Mouse (Mus musculus) stomach, embryonic 16.5 days (tissue): ENCODE data around the gene Klhl25. TPM values are rescaled to one million over a fixed set of nuclear protein-coding genes. Genes with fewer than 3 reads are reported as not detected.
A peak's percentile ranks its signal among the peaks of the same experiment; 100 is the strongest.
"Not testable (repeated sequence)": the region's sequence is repeated elsewhere in the genome, so short reads cannot be mapped to it uniquely, and the experiment has no call there.

Source experiments
- ATAC-seq: fragments of 200-750 bp; cut with Nextera tagmentation; 2 replicates; pipeline ENCODE4 v1.8.0; 2017; ENCODE audit warnings: moderate number of reproducible peaks, moderate TSS enrichment; ENCODE audit not compliant: insufficient read depth, low FRiP score
- H3K27ac ChIP-seq: fragments of 300-500 bp; sonication (generic); 2 replicates; pipeline ENCODE4 v1.5.1; 2014; ENCODE audit warnings: low read length
- H3K27me3 ChIP-seq: fragments of 300-500 bp; sonication (generic); 2 replicates; pipeline ENCODE4 v1.6.1; 2014; ENCODE audit warnings: low read length, control low read depth, mixed read lengths; ENCODE audit not compliant: control insufficient read depth, insufficient read depth
- H3K36me3 ChIP-seq: fragments of 300-500 bp; sonication (generic); 2 replicates; pipeline ENCODE4 v1.6.1; 2014; ENCODE audit warnings: low read length; ENCODE audit not compliant: control insufficient read depth, insufficient read depth
- H3K4me1 ChIP-seq: fragments of 300-500 bp; sonication (generic); 2 replicates; pipeline ENCODE4 v1.6.1; 2014; ENCODE audit warnings: low read length, control low read depth, mixed read lengths; ENCODE audit not compliant: control insufficient read depth, insufficient read depth
- H3K4me2 ChIP-seq: fragments of 300-500 bp; sonication (generic); 2 replicates; pipeline ENCODE4 v1.6.1; 2014; ENCODE audit warnings: low read depth, low read length, mixed read lengths
- H3K4me3 ChIP-seq: fragments of 300-500 bp; sonication (generic); replicated peaks from 2 replicates; pipeline ENCODE4 v1.5.1; 2014; ENCODE audit warnings: mild to moderate bottlenecking, low read length
- H3K9ac ChIP-seq: fragments of 300-500 bp; sonication (generic); 2 replicates; pipeline ENCODE4 v1.6.1; 2014; ENCODE audit warnings: low read length
- H3K9me3 ChIP-seq: fragments of 300-500 bp; sonication (generic); replicated peaks from 2 replicates; pipeline ENCODE4 v1.6.1; 2016; ENCODE audit warnings: low read length, control low read depth; ENCODE audit not compliant: control insufficient read depth
- WGBS: fragments of 180-500 bp; shearing (Covaris S2); extraction: QIAGEN DNeasy Blood & Tissue Kit; methylation state at CpG from one replicate; pipeline ENCODE4 v1.1.7; 2014; 5-methylcytosine and 5-hydroxymethylcytosine counted together
- polyA plus RNA-seq: library from polyadenylated mRNA; unstranded; fragments of >200 nt; fragmentation: Nextera tagmentation; extraction: Ambion mirVana; gene quantifications from 2 replicates; pipeline ENCODE4 v1.2.1, GENCODE M21; 2015

The Klhl25 gene
- polyA plus RNA-seq, 1 experiment from 2014 or later: 13.3 TPM

DNA sequence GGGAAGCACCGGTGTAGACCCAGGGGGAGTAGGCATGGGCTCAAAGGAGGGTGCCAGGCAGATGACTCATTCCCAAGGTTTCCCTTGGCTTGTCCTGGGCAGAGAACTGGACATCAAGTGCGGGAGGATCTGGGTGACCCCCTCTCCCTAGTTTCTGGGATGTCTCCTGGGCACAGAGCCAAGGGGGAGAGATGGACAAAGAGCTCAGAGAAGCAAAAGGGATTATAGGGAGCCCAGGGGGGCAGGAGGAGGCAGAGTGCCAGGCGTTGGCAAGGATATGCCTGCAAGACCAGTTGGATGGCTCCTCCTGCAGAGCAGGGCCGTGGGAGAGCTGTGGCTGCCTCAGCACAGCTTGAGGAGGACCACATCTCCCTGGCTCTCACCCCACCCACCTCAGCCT lies 4.3 kb downstream of the Klhl25 start:
- H3K4me1 ChIP-seq: peaks cover 31% of the 10 kb centered on the region
- ATAC-seq: 0 out of 2 replicates have a peak, but pooled peaks have one; percentile 14
- no peak overlapping the region for H3K27ac ChIP-seq
- no peaks in the 10 kb centered on the region for H3K36me3 ChIP-seq
- no peaks in the 10 kb centered on the region for H3K27me3 ChIP-seq
- H3K9ac ChIP-seq: peak overlapping the region; percentile 7; the same call in 1 of the 2 replicates
- H3K9me3 ChIP-seq: no peaks in the 10 kb centered on the region
- no peak overlapping the region for H3K4me3 ChIP-seq
- no peak overlapping the region for H3K4me2 ChIP-seq
- WGBS: 52% methylated on average over 4 of the region's 4 CpGs

DNA sequence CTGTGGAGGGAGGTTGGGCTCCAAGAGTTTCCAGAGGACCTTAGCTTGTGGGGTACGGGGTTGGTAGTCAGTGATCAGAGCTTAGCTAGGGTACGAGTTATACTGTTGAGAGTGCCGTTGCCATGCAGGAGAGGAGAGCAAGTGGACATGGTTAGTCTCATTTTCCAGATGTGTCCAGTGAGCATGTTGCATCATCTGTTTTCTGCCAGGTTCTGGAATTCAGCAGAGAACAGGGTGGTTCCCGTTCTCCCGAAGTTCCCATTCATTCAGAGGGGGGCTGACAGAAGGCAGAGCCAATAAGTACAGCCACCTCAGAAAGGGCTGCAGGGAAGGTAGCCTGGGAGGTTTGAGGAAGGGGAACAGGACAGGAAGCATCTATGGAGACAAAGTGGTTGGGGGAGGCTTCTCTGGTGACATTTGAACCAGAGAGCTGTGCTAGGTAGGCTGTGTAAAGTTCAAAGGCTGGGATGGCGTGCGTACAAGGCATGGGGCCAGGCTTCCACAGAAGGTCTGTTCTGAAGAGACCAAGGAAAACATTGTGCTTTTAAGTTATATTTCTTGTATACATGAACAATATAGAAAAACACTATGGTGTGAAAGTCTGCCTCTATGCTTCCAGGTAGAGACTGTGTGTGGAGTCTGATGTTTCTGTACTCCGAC lies 5.2 kb downstream of the Klhl25 start:
- H3K4me2 ChIP-seq: no peak overlapping the region
- no peaks in the 10 kb centered on the region for H3K36me3 ChIP-seq
- H3K27me3 ChIP-seq: no peaks in the 10 kb centered on the region
- 73% methylated on average over 8 of the region's 8 CpGs for WGBS
- no peak overlapping the region for H3K4me3 ChIP-seq
- ATAC-seq: no peak
- no peaks in the 10 kb centered on the region for H3K9me3 ChIP-seq
- H3K27ac ChIP-seq: no peak overlapping the region
- H3K4me1 ChIP-seq: peaks cover 29% of the 10 kb centered on the region
- H3K9ac ChIP-seq: no peak overlapping the region

- H3K4me1 ChIP-seq: peaks cover 26% of the 10 kb centered on the region
- ATAC-seq: no peak
- H3K4me3 ChIP-seq: no peak overlapping the region
- H3K27me3 ChIP-seq: no peaks in the 10 kb centered on the region
- no peaks in the 10 kb centered on the region for H3K36me3 ChIP-seq
- H3K9me3 ChIP-seq: no peaks in the 10 kb centered on the region
- H3K27ac ChIP-seq: no peak overlapping the region
- H3K9ac ChIP-seq: no peak overlapping the region
- 43% methylated on average over 6 of the region's 6 CpGs for WGBS
- H3K4me2 ChIP-seq: no peak overlapping the region
Observed at GRCm38 (mm10) chr7:75854231-75854925, 6.3 kb downstream of the Klhl25 start.

DNA sequence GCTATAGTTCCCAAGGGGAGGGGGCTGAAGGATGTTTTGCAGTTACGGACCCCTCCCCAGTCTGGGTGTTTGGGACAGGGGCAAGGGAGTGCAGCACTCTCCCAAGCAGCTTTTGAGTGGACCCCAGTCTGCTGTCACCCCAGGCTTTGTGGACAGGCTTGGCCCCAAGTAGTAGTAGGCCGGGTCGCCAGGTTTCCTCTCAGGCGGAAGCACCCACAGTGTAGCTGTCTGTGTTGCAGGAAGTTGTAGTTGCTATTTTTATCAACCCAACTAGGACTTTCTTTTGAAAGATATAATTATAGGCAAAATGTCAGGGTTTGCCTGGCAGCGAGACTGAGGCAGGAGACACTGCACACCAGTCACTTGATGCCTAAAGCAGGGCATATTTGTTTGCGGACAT lies 6.9 kb downstream of the Klhl25 start:
- no peak overlapping the region for H3K9ac ChIP-seq
- H3K4me3 ChIP-seq: no peak overlapping the region
- no peaks in the 10 kb centered on the region for H3K9me3 ChIP-seq
- no peak overlapping the region for H3K27ac ChIP-seq
- 74% methylated on average over 6 of the region's 6 CpGs for WGBS
- no peaks in the 10 kb centered on the region for H3K36me3 ChIP-seq
- H3K27me3 ChIP-seq: no peaks in the 10 kb centered on the region
- no peak overlapping the region for H3K4me2 ChIP-seq
- H3K4me1 ChIP-seq: peaks cover 21% of the 10 kb centered on the region
- no peak for ATAC-seq

DNA sequence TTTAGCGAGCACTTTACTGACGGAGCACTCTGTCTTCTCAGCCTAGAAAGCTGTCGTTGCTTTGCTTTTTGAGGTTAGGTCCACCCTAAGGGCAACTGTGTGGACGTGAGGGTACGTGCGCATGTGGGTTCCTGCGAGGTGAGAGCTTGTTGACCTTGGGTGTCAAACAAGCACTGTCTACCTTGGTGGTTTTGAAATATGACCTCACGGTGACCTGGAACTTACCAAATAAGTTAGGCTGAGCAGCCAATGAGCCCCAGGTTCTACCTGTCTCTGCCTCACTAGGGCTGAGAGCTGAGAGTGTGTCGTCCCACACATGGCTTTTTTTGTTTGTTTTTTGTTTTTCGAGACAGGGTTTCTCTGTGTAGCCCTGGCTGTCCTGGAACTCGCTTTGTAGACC lies 8.1 kb downstream of the Klhl25 start:
- no peaks in the 10 kb centered on the region for H3K9me3 ChIP-seq
- peaks cover 21% of the 10 kb centered on the region for H3K4me1 ChIP-seq
- no peaks in the 10 kb centered on the region for H3K36me3 ChIP-seq
- WGBS: 77% methylated on average over 11 of the region's 11 CpGs
- H3K9ac ChIP-seq: no peak overlapping the region
- no peak overlapping the region for H3K27ac ChIP-seq
- ATAC-seq: no peak
- H3K27me3 ChIP-seq: no peaks in the 10 kb centered on the region
- H3K4me3 ChIP-seq: no peak overlapping the region
- H3K4me2 ChIP-seq: no peak overlapping the region

- Histone ChIP-seq H3K27me3 (no peaks in the 10 kb centered on the region), H3K4me1 (no peaks in the 10 kb centered on the region), H3K36me3 (no peaks in the 10 kb centered on the region), H3K9me3 (no peaks in the 10 kb centered on the region), H3K27ac (no peak overlapping the region), H3K9ac (no peak overlapping the region), H3K4me3 (no peak overlapping the region), H3K4me2 (no peak overlapping the region)
- 75% methylated on average over 9 of the region's 9 CpGs for WGBS
- ATAC-seq: no peak
Observed at GRCm38 (mm10) chr7:75859771-75860196, 11.7 kb downstream of the Klhl25 start.

DNA sequence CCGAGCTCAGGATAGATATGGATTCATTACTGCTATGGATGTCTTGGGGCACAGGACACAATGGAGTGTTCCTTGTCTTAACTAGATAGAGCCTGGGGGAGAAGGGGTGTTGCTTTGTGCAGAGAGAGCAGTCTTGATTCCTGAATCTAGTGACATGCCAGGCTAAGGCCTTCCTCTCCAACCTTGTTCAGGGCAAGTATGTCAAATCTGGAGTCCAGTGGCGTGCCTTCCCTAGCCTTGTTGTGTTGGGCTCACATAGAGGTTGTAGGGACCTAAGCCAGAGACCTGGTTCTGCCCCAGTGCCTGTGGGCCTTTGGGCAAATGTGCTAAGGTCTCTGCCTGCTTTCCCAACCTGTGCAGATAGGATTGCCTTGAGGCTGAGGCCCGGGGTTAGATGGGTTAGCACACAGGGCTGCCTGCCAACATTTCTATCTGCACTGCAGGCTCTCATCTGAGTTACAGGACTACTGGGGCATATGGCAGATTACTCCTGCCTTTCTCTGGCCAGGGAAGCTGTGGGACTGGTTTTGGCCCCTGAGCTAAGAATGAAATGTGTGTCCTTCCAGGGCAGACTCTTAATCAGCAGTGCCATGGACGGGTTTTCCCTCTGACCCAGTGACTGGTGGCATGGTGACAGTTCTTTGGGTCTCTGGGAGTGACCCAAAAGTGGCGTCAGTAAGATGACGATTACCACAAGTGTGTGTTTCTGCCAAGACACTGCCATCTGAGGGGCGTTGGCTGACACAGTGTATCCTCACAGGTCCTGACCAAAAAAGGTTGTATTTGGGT lies 13.7 kb downstream of the Klhl25 start:
- H3K4me2 ChIP-seq, H3K4me3 ChIP-seq, H3K4me1 ChIP-seq, H3K9me3 ChIP-seq, H3K9ac ChIP-seq, H3K27me3 ChIP-seq, H3K27ac ChIP-seq: not testable (repeated sequence)
- 0 out of 2 replicates have a peak, but pooled peaks have one; percentile 20 for ATAC-seq
- 82% methylated on average over 6 of the region's 7 CpGs for WGBS
- peaks cover 15% of the 10 kb centered on the region for H3K36me3 ChIP-seq

GRCm38 (mm10) chr7:75862427-75862781 lies 14.3 kb downstream of the Klhl25 start:
- not testable (repeated sequence) for H3K4me1 ChIP-seq, H3K9ac ChIP-seq, H3K9me3 ChIP-seq, H3K4me2 ChIP-seq, H3K4me3 ChIP-seq, H3K27ac ChIP-seq, ATAC-seq, H3K27me3 ChIP-seq
- peaks cover 17% of the 10 kb centered on the region for H3K36me3 ChIP-seq
- WGBS: 81% methylated on average over 6 of the region's 6 CpGs
